Mouse (Mus musculus) embryonic facial prominence, embryonic 12.5 days (tissue): ENCODE measurements at regions not wholly inside any gene's neighbourhood (a gene's known extent, or its start where the extent isn't known, plus 50 kb on each side); places are given as distances from the start of the nearest gene placed in this dataset.

Experiments
- ATAC-seq: fragments of 200-750 bp; cut with Nextera tagmentation; 2 replicates; pipeline ENCODE4 v1.8.0; 2017; ENCODE audit not compliant: insufficient number of reproducible peaks, insufficient read depth, low FRiP score, low TSS enrichment
- H3K27ac ChIP-seq: fragments of 300-500 bp; sonication (generic); 2 replicates; pipeline ENCODE4 v1.5.1; 2016; ENCODE audit warnings: mild to moderate bottlenecking
- H3K27me3 ChIP-seq: fragments of 300-500 bp; sonication (generic); 2 replicates; pipeline ENCODE4 v1.6.1; 2016; ENCODE audit warnings: mild to moderate bottlenecking, moderate library complexity
- H3K36me3 ChIP-seq: fragments of 300-500 bp; sonication (generic); 2 replicates; pipeline ENCODE4 v1.6.1; 2016; ENCODE audit warnings: mild to moderate bottlenecking
- H3K4me1 ChIP-seq: fragments of 300-500 bp; sonication (generic); 2 replicates; pipeline ENCODE4 v1.6.1; 2016
- H3K4me2 ChIP-seq: fragments of 300-500 bp; sonication (generic); replicated peaks from 2 replicates; pipeline ENCODE4 v1.6.1; 2016; ENCODE audit warnings: mild to moderate bottlenecking, moderate library complexity
- H3K4me3 ChIP-seq: fragments of 300-500 bp; sonication (generic); 2 replicates; pipeline ENCODE4 v1.5.1; 2016; ENCODE audit warnings: mild to moderate bottlenecking
- H3K9ac ChIP-seq: fragments of 300-500 bp; sonication (generic); 2 replicates; pipeline ENCODE4 v1.6.1; 2016; ENCODE audit warnings: mild to moderate bottlenecking, moderate library complexity
- H3K9me3 ChIP-seq: fragments of 300-500 bp; sonication (generic); 2 replicates; pipeline ENCODE4 v1.6.1; 2016; ENCODE audit warnings: mild to moderate bottlenecking, moderate library complexity
- WGBS: fragments of 180-500 bp; shearing (Covaris S2); methylation state at CpG from one replicate; pipeline ENCODE4 v1.1.7; 2016; 5-methylcytosine and 5-hydroxymethylcytosine counted together

DNA sequence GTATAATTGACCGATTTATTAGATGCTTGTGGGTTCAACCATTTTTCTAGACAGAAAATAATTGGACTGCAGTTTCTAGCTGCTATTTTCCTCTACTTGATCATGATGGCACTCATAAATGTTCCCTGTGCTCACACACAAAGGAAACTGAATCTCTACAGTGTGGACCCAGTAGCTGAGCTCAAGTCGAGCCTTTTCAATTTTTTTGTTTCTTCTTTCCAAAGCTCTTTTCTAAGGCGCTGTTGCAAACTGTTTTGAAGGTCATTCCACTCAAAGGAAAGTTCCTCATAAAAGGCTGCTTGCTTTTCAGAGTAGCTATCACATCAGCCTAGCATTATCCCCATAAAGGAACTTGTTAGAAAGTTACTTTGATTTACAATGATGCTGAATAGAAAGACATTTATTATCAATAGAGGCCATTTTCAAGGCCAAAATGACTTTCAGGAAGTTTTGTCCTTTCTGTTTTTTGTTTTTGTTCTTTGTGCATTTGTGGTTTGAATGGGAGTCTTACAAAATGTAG lies 65.8 kb upstream of the Ust start:
- H3K4me2 ChIP-seq, result no peak overlapping the region
- no peak overlapping the region for H3K27ac ChIP-seq
- no peak for ATAC-seq
- no peaks in the 10 kb centered on the region for H3K36me3 ChIP-seq
- no peak overlapping the region for H3K9ac ChIP-seq
- no peaks in the 10 kb centered on the region for H3K4me1 ChIP-seq
- H3K27me3 ChIP-seq, result no peaks in the 10 kb centered on the region
- no peaks in the 10 kb centered on the region for H3K9me3 ChIP-seq
- H3K4me3 ChIP-seq, result no peak overlapping the region
- 87% methylated on average over 3 of the region's 3 CpGs for WGBS

GRCm38 (mm10) chr10:8583552-8584388 lies 65.1 kb upstream of the Ust start:
- Histone ChIP-seq H3K4me1 (no peaks in the 10 kb centered on the region), H3K36me3 (no peaks in the 10 kb centered on the region), H3K27ac (no peak overlapping the region), H3K27me3 (no peaks in the 10 kb centered on the region), H3K9me3 (no peaks in the 10 kb centered on the region), H3K4me3 (no peak overlapping the region), H3K4me2 (no peak overlapping the region), H3K9ac (no peak overlapping the region)
- 68% methylated on average over 7 of the region's 7 CpGs for WGBS
- ATAC-seq, result 0 out of 2 replicates have a peak, but pooled peaks have one; percentile 22

GRCm38 (mm10) chr10:8580298-8580697 lies 61.7 kb upstream of the Ust start:
- WGBS, result 87% methylated on average over 2 of the region's 2 CpGs
- H3K36me3 ChIP-seq, result no peaks in the 10 kb centered on the region
- no peaks in the 10 kb centered on the region for H3K27me3 ChIP-seq

GRCm38 (mm10) chr10:8577642-8578356 lies 59.2 kb upstream of the Ust start:
- Histone ChIP-seq H3K36me3 (no peaks in the 10 kb centered on the region), H3K27me3 (no peaks in the 10 kb centered on the region), H3K4me2 (no peak overlapping the region), H3K27ac (no peak overlapping the region), H3K4me3 (no peak overlapping the region), H3K9me3 (no peaks in the 10 kb centered on the region), H3K9ac (no peak overlapping the region), H3K4me1 (no peaks in the 10 kb centered on the region)
- no peak for ATAC-seq
- 89% methylated on average over 6 of the region's 6 CpGs for whole genome bisulfite sequencing

More at GRCm38 (mm10) chr10:8580298-8580697, 61.7 kb upstream of the Ust start:
- Histone ChIP-seq H3K4me2 (no peak overlapping the region), H3K9me3 (no peaks in the 10 kb centered on the region), H3K27ac (no peak overlapping the region), H3K9ac (no peak overlapping the region), H3K4me3 (no peak overlapping the region), H3K4me1 (no peaks in the 10 kb centered on the region)
- ATAC-seq, result no peak
